ENCODE assay signal across 21 mouse cellular contexts in the genomic region with DNA sequence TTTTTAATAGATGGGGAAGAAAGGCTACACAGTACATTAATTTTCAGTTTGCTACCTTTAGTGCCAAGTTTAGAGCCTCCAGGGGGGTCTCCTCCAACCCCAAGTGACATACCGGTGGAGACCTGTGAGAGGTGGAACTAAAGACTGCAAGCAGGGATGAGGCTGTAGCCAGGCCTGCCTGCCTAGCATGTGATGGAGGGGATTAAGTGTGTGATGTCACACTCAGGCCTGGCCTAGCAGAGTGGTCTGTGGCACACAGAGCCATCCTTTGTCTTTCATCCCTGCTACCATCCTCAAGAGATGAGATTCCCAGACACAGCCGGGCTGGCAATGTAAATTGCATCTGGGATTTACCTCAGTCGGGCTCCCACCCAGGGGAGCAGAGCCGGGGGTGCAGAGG.
A peak's percentile ranks its signal among the peaks of the same experiment; 100 is the strongest.
DNase-seq lines count a peak whose midpoint lies in the region; ATAC-seq lines count a peak whose summit lies in the region.
"Had no signal": no experiment of that assay in that cellular context is flagged by ENCODE, and none has a peak within 500 bp of the region (broad histone marks: within the 10 kb centered on the region; RNA-seq: fewer than 3 reads in every experiment).

No protein-coding gene starts in this region.

- no peak overlapping the region for H3K9ac ChIP-seq in forebrain, embryonic 13.5 days
- no peak overlapping the region for H3K9ac ChIP-seq in midbrain, embryonic 11.5 days (ENCODE audit: low read length)
- no peak overlapping the region; the same call in 1 of the 2 replicates for H3K9ac ChIP-seq in forebrain, embryonic 15.5 days (replicated peaks)
- H3K9ac ChIP-seq in midbrain, embryonic 15.5 days: no peak overlapping the region
- no peak overlapping the region for H3K9ac ChIP-seq in liver, embryonic 11.5 days (ENCODE audit: low read depth, low read length)
- H3K9ac ChIP-seq: heart, embryonic 12.5 days; liver, embryonic 15.5 days; stomach, embryonic 15.5 days had no signal

- no peaks in the 10 kb centered on the region for H3K27me3 ChIP-seq in forebrain, embryonic 13.5 days
- no peaks in the 10 kb centered on the region; the same call in 1 of the 2 replicates for H3K27me3 ChIP-seq in forebrain, embryonic 10.5 days (ENCODE audit: poor library complexity, severe bottlenecking)
- no peaks in the 10 kb centered on the region for H3K27me3 ChIP-seq in midbrain, embryonic 10.5 days (ENCODE audit: low read depth, poor library complexity, severe bottlenecking)
- H3K27me3 ChIP-seq in midbrain, embryonic 11.5 days (ENCODE audit: control insufficient read depth, insufficient read depth, low read length): no peaks in the 10 kb centered on the region
- H3K27me3 ChIP-seq in forebrain, embryonic 15.5 days: no peaks in the 10 kb centered on the region
- no peaks in the 10 kb centered on the region for H3K27me3 ChIP-seq in midbrain, embryonic 15.5 days (replicated peaks)
- 0 out of 2 replicates have a peak, but pooled peaks cover 7% of the 10 kb centered on the region for H3K27me3 ChIP-seq in liver, embryonic 11.5 days (replicated peaks; ENCODE audit: control insufficient read depth, insufficient read depth, low read length)
- H3K27me3 ChIP-seq: liver, embryonic 15.5 days; stomach, embryonic 15.5 days had no signal

- H3K27ac ChIP-seq in forebrain, embryonic 13.5 days: peak overlapping the region; percentile 32; the same call in 1 of the 2 replicates
- no peak overlapping the region for H3K27ac ChIP-seq in forebrain, embryonic 10.5 days
- H3K27ac ChIP-seq in midbrain, embryonic 10.5 days (replicated peaks): peak overlapping the region; percentile 67; the same call in 1 of the 2 replicates
- no peak overlapping the region for H3K27ac ChIP-seq in midbrain, embryonic 11.5 days (ENCODE audit: low read depth, low read length)
- peak overlapping the region; percentile 68; the same call in 1 of the 2 replicates for H3K27ac ChIP-seq in forebrain, embryonic 15.5 days (replicated peaks)
- H3K27ac ChIP-seq in midbrain, embryonic 15.5 days: peak overlapping the region; percentile 40; the same call in 1 of the 2 replicates
- H3K27ac ChIP-seq in liver, embryonic 11.5 days (ENCODE audit: low read depth, low read length): no peak overlapping the region
- H3K27ac ChIP-seq: liver, embryonic 15.5 days; macrophage; stomach, embryonic 15.5 days had no signal

- peaks cover 44% of the 10 kb centered on the region for H3K4me1 ChIP-seq in forebrain, embryonic 13.5 days
- H3K4me1 ChIP-seq in forebrain, embryonic 10.5 days: peaks cover 18% of the 10 kb centered on the region
- H3K4me1 ChIP-seq in midbrain, embryonic 10.5 days: peaks cover 25% of the 10 kb centered on the region
- H3K4me1 ChIP-seq in midbrain, embryonic 11.5 days (ENCODE audit: control insufficient read depth, insufficient read depth, low read length): peaks cover 6% of the 10 kb centered on the region
- peaks cover 40% of the 10 kb centered on the region for H3K4me1 ChIP-seq in forebrain, embryonic 15.5 days
- peaks cover 18% of the 10 kb centered on the region for H3K4me1 ChIP-seq in midbrain, embryonic 15.5 days
- H3K4me1 ChIP-seq in liver, embryonic 11.5 days (replicated peaks; ENCODE audit: control insufficient read depth, insufficient read depth, low read length): no peaks in the 10 kb centered on the region
- H3K4me1 ChIP-seq: liver, embryonic 15.5 days had no signal

- DNase-seq in forebrain, embryonic 10.5 days (ENCODE audit: extremely low spot score, low spot score): no peak
- DNase-seq in midbrain, embryonic 10.5 days (ENCODE audit: low spot score): no peak
- no peak for DNase-seq in midbrain, embryonic 11.5 days (ENCODE audit: low spot score, missing footprints)
- no peak for DNase-seq in liver, embryonic 11.5 days (ENCODE audit: low spot score)
- DNase-seq in embryo, embryonic 11 days: no peak
- DNase-seq: adrenal gland, adult 2 months; gastrocnemius, postnatal 10 days; heart, adult 11 months; heart, postnatal 14 days; kidney, adult 2 months; kidney, postnatal 10 days; right cerebral cortex, postnatal 14 days; thymus, adult 2 months had no signal

- H3K9me3 ChIP-seq in forebrain, embryonic 13.5 days (replicated peaks): no peaks in the 10 kb centered on the region
- H3K9me3 ChIP-seq in forebrain, embryonic 10.5 days: no peaks in the 10 kb centered on the region
- no peaks in the 10 kb centered on the region for H3K9me3 ChIP-seq in midbrain, embryonic 10.5 days (replicated peaks)
- H3K9me3 ChIP-seq in midbrain, embryonic 11.5 days (ENCODE audit: control insufficient read depth, low read length): no peaks in the 10 kb centered on the region
- no peaks in the 10 kb centered on the region for H3K9me3 ChIP-seq in forebrain, embryonic 15.5 days
- no peaks in the 10 kb centered on the region for H3K9me3 ChIP-seq in midbrain, embryonic 15.5 days
- no peaks in the 10 kb centered on the region for H3K9me3 ChIP-seq in liver, embryonic 11.5 days (ENCODE audit: control insufficient read depth, low read length)
- H3K9me3 ChIP-seq: heart, embryonic 12.5 days; liver, embryonic 15.5 days; stomach, embryonic 15.5 days had no signal

- WGBS in forebrain, embryonic 13.5 days: 26% methylated on average over 4 of the region's 4 CpGs
- 29% methylated on average over 4 of the region's 4 CpGs for WGBS in forebrain, embryonic 10.5 days
- WGBS in midbrain, embryonic 10.5 days: 51% methylated on average over 4 of the region's 4 CpGs
- 37% methylated on average over 4 of the region's 4 CpGs for WGBS in midbrain, embryonic 11.5 days
- WGBS in forebrain, embryonic 15.5 days: 16% methylated on average over 4 of the region's 4 CpGs
- 43% methylated on average over 4 of the region's 4 CpGs for WGBS in midbrain, embryonic 15.5 days
- 63% methylated on average over 4 of the region's 4 CpGs for WGBS in liver, embryonic 11.5 days

- no peak for ATAC-seq in forebrain, embryonic 13.5 days
- no peak for ATAC-seq in midbrain, embryonic 11.5 days (ENCODE audit: low FRiP score)
- no peak for ATAC-seq in forebrain, embryonic 15.5 days (replicated peaks)
- 0 out of 2 replicates have a peak, but pooled peaks have one; percentile 52 for ATAC-seq in midbrain, embryonic 15.5 days (replicated peaks)
- ATAC-seq in liver, embryonic 11.5 days (replicated peaks; ENCODE audit: low FRiP score): no peak
- ATAC-seq: inflammation-experienced regulatory T-cells, adult 6 months had no signal

- H3K36me3 ChIP-seq in forebrain, embryonic 13.5 days (ENCODE audit: poor library complexity, severe bottlenecking): no peaks in the 10 kb centered on the region
- H3K36me3 ChIP-seq in forebrain, embryonic 10.5 days (replicated peaks): no peaks in the 10 kb centered on the region
- no peaks in the 10 kb centered on the region for H3K36me3 ChIP-seq in midbrain, embryonic 10.5 days
- no peaks in the 10 kb centered on the region for H3K36me3 ChIP-seq in midbrain, embryonic 11.5 days (ENCODE audit: control insufficient read depth, insufficient read depth, low read length)
- no peaks in the 10 kb centered on the region for H3K36me3 ChIP-seq in forebrain, embryonic 15.5 days
- H3K36me3 ChIP-seq in midbrain, embryonic 15.5 days (replicated peaks): no peaks in the 10 kb centered on the region
- no peaks in the 10 kb centered on the region for H3K36me3 ChIP-seq in liver, embryonic 11.5 days (ENCODE audit: control insufficient read depth, insufficient read depth, low read length)
- H3K36me3 ChIP-seq: heart, embryonic 12.5 days; liver, embryonic 15.5 days; stomach, embryonic 15.5 days had no signal

- H3K4me3 ChIP-seq in forebrain, embryonic 13.5 days: no peak overlapping the region
- no peak overlapping the region for H3K4me3 ChIP-seq in forebrain, embryonic 10.5 days
- no peak overlapping the region for H3K4me3 ChIP-seq in midbrain, embryonic 10.5 days
- H3K4me3 ChIP-seq in midbrain, embryonic 11.5 days (ENCODE audit: low read depth, low read length): no peak overlapping the region
- no peak overlapping the region for H3K4me3 ChIP-seq in forebrain, embryonic 15.5 days
- H3K4me3 ChIP-seq in midbrain, embryonic 15.5 days: no peak overlapping the region
- H3K4me3 ChIP-seq in liver, embryonic 11.5 days (ENCODE audit: low read depth, low read length): no peak overlapping the region
- H3K4me3 ChIP-seq: heart, embryonic 12.5 days; liver, embryonic 15.5 days; stomach, embryonic 15.5 days had no signal

- no peak overlapping the region for H3K4me2 ChIP-seq in forebrain, embryonic 13.5 days
- no peak overlapping the region for H3K4me2 ChIP-seq in midbrain, embryonic 11.5 days
- no peak overlapping the region for H3K4me2 ChIP-seq in forebrain, embryonic 15.5 days (replicated peaks)
- H3K4me2 ChIP-seq in midbrain, embryonic 15.5 days: no peak overlapping the region
- H3K4me2 ChIP-seq in liver, embryonic 11.5 days: no peak overlapping the region
- H3K4me2 ChIP-seq: heart, embryonic 12.5 days; liver, embryonic 15.5 days; stomach, embryonic 15.5 days had no signal

Comparison
In these comparisons a context has a peak if more than half of its experiments do, and no peak if none do; other contexts are left out.
1. H3K27ac ChIP-seq: peak in forebrain, embryonic 13.5 days (single experiment), midbrain, embryonic 10.5 days (single experiment), forebrain, embryonic 15.5 days (single experiment) and midbrain, embryonic 15.5 days (single experiment); none in forebrain, embryonic 10.5 days (single experiment), midbrain, embryonic 11.5 days (single experiment) and liver, embryonic 11.5 days (single experiment).